Mouse (Mus musculus): ENCODE measurements at regions not wholly inside any gene's neighbourhood (a gene's known extent, or its start where the extent isn't known, plus 50 kb on each side); places are given as distances from the start of the nearest gene placed in this dataset.
A peak's percentile ranks its signal among the peaks of the same experiment; 100 is the strongest.

DNA sequence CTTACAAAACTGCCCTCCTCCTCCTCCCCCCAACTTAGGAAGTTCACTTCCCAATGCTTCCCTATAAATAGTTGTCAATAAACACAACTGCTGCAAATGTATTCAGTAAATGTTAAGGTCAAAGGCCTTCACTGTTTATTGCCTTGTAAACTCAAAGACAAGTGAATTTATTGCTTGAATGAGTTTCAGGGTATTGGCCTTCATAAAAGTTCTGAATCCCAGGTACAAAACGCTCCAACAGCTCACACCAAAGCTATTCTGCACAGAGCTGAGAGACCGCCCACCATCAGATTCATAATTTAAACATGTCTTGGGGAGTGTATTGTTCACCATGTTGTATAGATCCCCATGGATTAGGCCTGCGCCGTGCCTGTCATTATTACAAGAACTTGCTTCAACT, 53.9 kb upstream of the Cdkn3 start:
- Histone ChIP-seq H3K4me3 (replicated peaks; ENCODE audit: low read depth, low read length) (no peak overlapping the region), H3K4me2 (ENCODE audit: low read length) (no peak overlapping the region), H3K36me3 (ENCODE audit: control insufficient read depth, insufficient read depth, low read length) (no peaks in the 10 kb centered on the region), H3K27ac (replicated peaks; ENCODE audit: low read depth, low read length) (no peak overlapping the region), H3K27me3 (ENCODE audit: control insufficient read depth, insufficient read depth, low read length) (no peaks in the 10 kb centered on the region), H3K9me3 (ENCODE audit: control insufficient read depth, low read length) (no peaks in the 10 kb centered on the region), H3K9ac (replicated peaks; ENCODE audit: low read length) (no peak overlapping the region), H3K4me1 (ENCODE audit: control insufficient read depth, insufficient read depth, low read length) (0 out of 2 replicates have a peak, but pooled peaks cover 3% of the 10 kb centered on the region)
- WGBS, result 44% methylated on average over 4 of the region's 4 CpGs
- no peak for ATAC-seq (ENCODE audit: low FRiP score, low TSS enrichment)
- no peak for DNase-seq

DNA sequence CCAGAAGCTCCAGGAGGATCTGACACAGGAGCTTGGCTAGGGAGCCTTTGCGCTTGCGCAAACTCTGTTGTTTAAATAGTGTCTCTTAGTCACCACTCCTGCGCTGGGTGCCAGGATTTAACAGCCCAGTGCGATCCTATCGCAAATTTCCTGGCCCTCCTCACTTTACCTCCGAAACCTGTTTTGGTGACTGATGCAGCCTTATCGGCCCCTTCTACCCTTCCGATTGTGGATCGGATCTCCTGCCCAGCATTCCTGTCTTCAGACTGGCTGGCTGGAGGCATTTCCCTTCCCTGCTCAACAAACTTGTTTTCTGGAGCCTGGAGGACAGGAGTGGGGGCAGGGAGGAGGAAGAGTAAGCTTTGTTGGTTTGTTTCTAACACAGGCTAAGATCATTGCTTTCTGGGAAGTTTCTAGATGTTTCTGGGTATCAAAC, 56.0 kb upstream of the Cdkn3 start:
- DNase-seq (no peak), ATAC-seq (ENCODE audit: low FRiP score, low TSS enrichment) (no peak)
- H3K4me1 ChIP-seq (ENCODE audit: control insufficient read depth, insufficient read depth, low read length), result no peaks in the 10 kb centered on the region
- H3K4me2 ChIP-seq (ENCODE audit: low read length), result no peak overlapping the region
- H3K27ac ChIP-seq (replicated peaks; ENCODE audit: low read depth, low read length), result no peak overlapping the region
- WGBS, result 81% methylated on average over 9 of the region's 9 CpGs
- no peaks in the 10 kb centered on the region for H3K36me3 ChIP-seq (ENCODE audit: control insufficient read depth, insufficient read depth, low read length)
- no peak overlapping the region for H3K9ac ChIP-seq (replicated peaks; ENCODE audit: low read length)
- no peaks in the 10 kb centered on the region for H3K27me3 ChIP-seq (ENCODE audit: control insufficient read depth, insufficient read depth, low read length)
- no peak overlapping the region for H3K4me3 ChIP-seq (replicated peaks; ENCODE audit: low read depth, low read length)
- no peaks in the 10 kb centered on the region for H3K9me3 ChIP-seq (ENCODE audit: control insufficient read depth, low read length)

DNA sequence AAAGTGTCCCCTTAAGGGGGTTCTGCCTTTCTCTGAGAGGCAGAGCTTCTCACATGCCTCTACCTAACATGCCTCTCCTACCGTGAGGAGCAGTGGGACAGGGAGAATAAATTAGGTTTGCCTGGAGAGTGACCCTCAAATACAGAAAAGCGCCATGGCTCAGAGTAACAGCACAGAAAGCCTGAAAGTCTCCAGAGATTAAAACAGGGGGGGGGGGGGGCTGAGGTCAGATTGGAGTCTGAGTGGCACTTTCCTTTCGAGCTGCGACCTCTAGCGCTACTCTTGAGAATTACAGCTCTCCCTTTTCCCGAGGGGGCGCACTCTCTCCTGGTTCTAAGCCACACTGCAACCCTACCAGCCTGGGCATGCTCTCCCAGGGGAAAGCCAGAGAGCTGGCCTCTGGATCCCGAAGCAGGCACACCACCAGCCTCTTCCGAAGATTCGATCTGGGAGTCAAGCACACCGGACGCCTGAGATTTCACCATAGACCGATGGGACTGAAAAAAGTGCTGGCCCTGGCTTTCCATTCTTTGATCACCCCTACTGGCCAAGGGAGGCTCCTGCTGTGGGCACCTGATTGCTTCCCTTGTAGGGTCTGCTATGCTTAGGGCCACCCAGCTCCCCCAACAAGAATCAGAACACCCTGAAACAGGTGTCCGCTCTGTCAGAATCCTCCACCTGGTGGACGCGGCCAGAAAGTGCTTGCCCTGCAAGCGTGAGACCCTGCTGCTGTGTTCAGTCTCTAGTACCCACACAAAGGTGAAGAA, 57.5 kb upstream of the Cdkn3 start:
- no peak overlapping the region for H3K9ac ChIP-seq (replicated peaks; ENCODE audit: low read length)
- ATAC-seq (ENCODE audit: low FRiP score, low TSS enrichment) (no peak; the same call in 1 of the 2 replicates), DNase-seq (peak; percentile 72)
- H3K9me3 ChIP-seq (ENCODE audit: control insufficient read depth, low read length), result no peaks in the 10 kb centered on the region
- no peaks in the 10 kb centered on the region for H3K4me1 ChIP-seq (ENCODE audit: control insufficient read depth, insufficient read depth, low read length)
- no peaks in the 10 kb centered on the region for H3K36me3 ChIP-seq (ENCODE audit: control insufficient read depth, insufficient read depth, low read length)
- H3K27ac ChIP-seq (replicated peaks; ENCODE audit: low read depth, low read length), result no peak overlapping the region
- no peak overlapping the region for H3K4me2 ChIP-seq (ENCODE audit: low read length)
- no peaks in the 10 kb centered on the region for H3K27me3 ChIP-seq (ENCODE audit: control insufficient read depth, insufficient read depth, low read length)
- no peak overlapping the region for H3K4me3 ChIP-seq (replicated peaks; ENCODE audit: low read depth, low read length)
- 38% methylated on average over 17 of the region's 17 CpGs for WGBS

GRCm38 (mm10) chr14:46692571-46692970, 67.8 kb upstream of the Cdkn3 start:
- 96% methylated on average over 7 of the region's 7 CpGs for WGBS
- Histone ChIP-seq H3K36me3 (ENCODE audit: control insufficient read depth, insufficient read depth, low read length) (no peaks in the 10 kb centered on the region), H3K9me3 (ENCODE audit: control insufficient read depth, low read length) (no peaks in the 10 kb centered on the region), H3K4me1 (ENCODE audit: control insufficient read depth, insufficient read depth, low read length) (no peaks in the 10 kb centered on the region), H3K9ac (replicated peaks; ENCODE audit: low read length) (no peak overlapping the region), H3K27ac (replicated peaks; ENCODE audit: low read depth, low read length) (no peak overlapping the region), H3K4me3 (replicated peaks; ENCODE audit: low read depth, low read length) (no peak overlapping the region), H3K27me3 (ENCODE audit: control insufficient read depth, insufficient read depth, low read length) (no peaks in the 10 kb centered on the region), H3K4me2 (ENCODE audit: low read length) (no peak overlapping the region)
- ATAC-seq (ENCODE audit: low FRiP score, low TSS enrichment), result no peak
- no peak for DNase-seq

GRCm38 (mm10) chr14:46692067-46692466, 68.3 kb upstream of the Cdkn3 start:
- Histone ChIP-seq H3K9ac (replicated peaks; ENCODE audit: low read length) (no peak overlapping the region), H3K9me3 (ENCODE audit: control insufficient read depth, low read length) (no peaks in the 10 kb centered on the region), H3K27ac (replicated peaks; ENCODE audit: low read depth, low read length) (no peak overlapping the region), H3K4me2 (ENCODE audit: low read length) (no peak overlapping the region), H3K36me3 (ENCODE audit: control insufficient read depth, insufficient read depth, low read length) (no peaks in the 10 kb centered on the region), H3K27me3 (ENCODE audit: control insufficient read depth, insufficient read depth, low read length) (no peaks in the 10 kb centered on the region), H3K4me3 (replicated peaks; ENCODE audit: low read depth, low read length) (no peak overlapping the region), H3K4me1 (ENCODE audit: control insufficient read depth, insufficient read depth, low read length) (no peaks in the 10 kb centered on the region)
- ATAC-seq (ENCODE audit: low FRiP score, low TSS enrichment) (no peak), DNase-seq (no peak)
- WGBS, result 79% methylated on average over 2 of the region's 2 CpGs

GRCm38 (mm10) chr14:46682728-46683127, 77.6 kb upstream of the Cdkn3 start:
- Histone ChIP-seq H3K9me3 (ENCODE audit: control insufficient read depth, low read length) (no peaks in the 10 kb centered on the region), H3K27ac (replicated peaks; ENCODE audit: low read depth, low read length) (no peak overlapping the region), H3K4me3 (replicated peaks; ENCODE audit: low read depth, low read length) (no peak overlapping the region), H3K4me2 (ENCODE audit: low read length) (no peak overlapping the region), H3K27me3 (ENCODE audit: control insufficient read depth, insufficient read depth, low read length) (no peaks in the 10 kb centered on the region), H3K36me3 (ENCODE audit: control insufficient read depth, insufficient read depth, low read length) (no peaks in the 10 kb centered on the region), H3K9ac (replicated peaks; ENCODE audit: low read length) (no peak overlapping the region), H3K4me1 (ENCODE audit: control insufficient read depth, insufficient read depth, low read length) (no peaks in the 10 kb centered on the region)
- no peak for DNase-seq
- WGBS, result 88% methylated on average over 6 of the region's 6 CpGs
- ATAC-seq (ENCODE audit: low FRiP score, low TSS enrichment), result no peak

- H3K4me2 ChIP-seq (ENCODE audit: low read length), result no peak overlapping the region
- H3K4me3 ChIP-seq (replicated peaks; ENCODE audit: low read depth, low read length), result no peak overlapping the region
- H3K27ac ChIP-seq (replicated peaks; ENCODE audit: low read depth, low read length), result no peak overlapping the region
- no peaks in the 10 kb centered on the region for H3K27me3 ChIP-seq (ENCODE audit: control insufficient read depth, insufficient read depth, low read length)
- H3K9me3 ChIP-seq (ENCODE audit: control insufficient read depth, low read length), result no peaks in the 10 kb centered on the region
- no peak for DNase-seq
- no peaks in the 10 kb centered on the region for H3K36me3 ChIP-seq (ENCODE audit: control insufficient read depth, insufficient read depth, low read length)
- no peaks in the 10 kb centered on the region for H3K4me1 ChIP-seq (ENCODE audit: control insufficient read depth, insufficient read depth, low read length)
- ATAC-seq (ENCODE audit: low FRiP score, low TSS enrichment), result no peak
- WGBS, result 82% methylated on average over 4 of the region's 4 CpGs
- H3K9ac ChIP-seq (replicated peaks; ENCODE audit: low read length), result no peak overlapping the region
Measured at GRCm38 (mm10) chr14:46678935-46679334, 81.4 kb upstream of the Cdkn3 start.

GRCm38 (mm10) chr14:46671482-46672225, 88.7 kb upstream of the Cdkn3 start:
- Histone ChIP-seq H3K36me3 (ENCODE audit: control insufficient read depth, insufficient read depth, low read length) (no peaks in the 10 kb centered on the region), H3K27me3 (ENCODE audit: control insufficient read depth, insufficient read depth, low read length) (no peaks in the 10 kb centered on the region), H3K4me2 (ENCODE audit: low read length) (no peak overlapping the region), H3K4me1 (ENCODE audit: control insufficient read depth, insufficient read depth, low read length) (no peaks in the 10 kb centered on the region), H3K9ac (replicated peaks; ENCODE audit: low read length) (no peak overlapping the region), H3K4me3 (replicated peaks; ENCODE audit: low read depth, low read length) (no peak overlapping the region), H3K9me3 (ENCODE audit: control insufficient read depth, low read length) (no peaks in the 10 kb centered on the region), H3K27ac (replicated peaks; ENCODE audit: low read depth, low read length) (no peak overlapping the region)
- ATAC-seq (ENCODE audit: low FRiP score, low TSS enrichment) (no peak), DNase-seq (no peak)
- whole genome bisulfite sequencing, result 87% methylated on average over 9 of the region's 9 CpGs

DNA sequence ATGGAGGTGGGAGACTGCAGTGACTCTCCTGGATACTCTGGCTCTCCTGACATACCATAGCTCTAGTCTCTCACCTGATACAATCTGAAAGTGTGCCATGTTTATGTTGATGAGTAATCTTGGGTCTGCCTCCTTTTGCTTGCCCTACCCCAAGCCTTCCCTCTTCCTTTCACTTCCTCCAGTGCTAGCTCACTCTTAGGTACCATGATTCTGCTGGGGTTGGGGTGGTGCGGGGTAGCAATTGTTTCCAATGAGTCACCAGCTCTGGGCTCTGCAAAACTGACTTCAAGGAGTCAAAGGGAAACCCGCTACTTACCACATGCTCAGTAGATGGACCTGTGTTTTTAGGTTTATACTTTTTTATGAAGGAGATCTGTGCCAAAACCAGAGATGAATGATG, 89.3 kb upstream of the Cdkn3 start:
- Histone ChIP-seq H3K36me3 (ENCODE audit: control insufficient read depth, insufficient read depth, low read length) (no peaks in the 10 kb centered on the region), H3K9me3 (ENCODE audit: control insufficient read depth, low read length) (no peaks in the 10 kb centered on the region), H3K4me2 (ENCODE audit: low read length) (no peak overlapping the region), H3K9ac (replicated peaks; ENCODE audit: low read length) (no peak overlapping the region), H3K4me1 (ENCODE audit: control insufficient read depth, insufficient read depth, low read length) (no peaks in the 10 kb centered on the region), H3K27ac (replicated peaks; ENCODE audit: low read depth, low read length) (no peak overlapping the region), H3K27me3 (ENCODE audit: control insufficient read depth, insufficient read depth, low read length) (no peaks in the 10 kb centered on the region), H3K4me3 (replicated peaks; ENCODE audit: low read depth, low read length) (no peak overlapping the region)
- no peak for DNase-seq
- no peak for ATAC-seq (ENCODE audit: low FRiP score, low TSS enrichment)
- WGBS, result 92% methylated on average over 2 of the region's 2 CpGs

Measured in midbrain, embryonic 14.5 days (tissue).